Mouse (Mus musculus) G1E (cell line): ENCODE results near the gene Decr2. TPM values are rescaled to one million over a fixed set of nuclear protein-coding genes. Genes with fewer than 3 reads are reported as not detected.

ENCODE experiments used
- ATAC-seq: 2 replicates; pipeline ENCODE4 v1.8.0; 2016; ENCODE audit warnings: mild to moderate bottlenecking; ENCODE audit not compliant: insufficient number of reproducible peaks, poor library complexity, low FRiP score, severe bottlenecking; ENCODE audit errors: extremely low read depth
- DNase-seq: peaks from one replicate; pipeline ENCODE4 v3.0.0; 2012; ENCODE audit warnings: low spot score
- H3K27me3 ChIP-seq: 2 replicates; pipeline ENCODE4 v1.6.1; 2012; ENCODE audit warnings: mild to moderate bottlenecking, low read length, inconsistent platforms; ENCODE audit not compliant: insufficient read depth
- H3K36me3 ChIP-seq: replicated peaks from 2 replicates; pipeline ENCODE3; 2012; ENCODE audit warnings: mild to moderate bottlenecking, inconsistent platforms
- H3K4me1 ChIP-seq: 2 replicates; pipeline ENCODE4 v1.6.1; 2012; ENCODE audit warnings: low read depth, low read length, inconsistent platforms, mixed read lengths; ENCODE audit not compliant: insufficient read depth
- H3K4me3 ChIP-seq: 2 replicates; pipeline ENCODE4 v1.5.1; 2012; ENCODE audit warnings: low read depth, mild to moderate bottlenecking, inconsistent platforms, low read length, moderate library complexity, mixed read lengths
- H3K9me3 ChIP-seq: replicated peaks from 2 replicates; pipeline ENCODE4 v1.6.1; 2012; ENCODE audit warnings: inconsistent platforms
- CTCF ChIP-seq: IDR thresholded peaks from 2 replicates; pipeline ENCODE4 v1.5.1; 2012; ENCODE audit warnings: low read depth, low read length, inconsistent platforms, mixed read lengths
- GATA1 ChIP-seq: IDR thresholded peaks from 2 replicates; pipeline ENCODE4 v1.6.1; 2012; ENCODE audit warnings: borderline replicate concordance, low read length, inconsistent platforms, mixed read lengths
- GATA2 ChIP-seq: IDR thresholded peaks from 2 replicates; pipeline ENCODE4 v1.6.1; 2012; ENCODE audit warnings: low read depth, low read length, inconsistent platforms, borderline replicate concordance
- POLR2AphosphoS5 ChIP-seq: IDR thresholded peaks from 2 replicates; pipeline ENCODE4 v1.6.1; 2012; ENCODE audit warnings: low read depth, low read length, inconsistent platforms; ENCODE audit not compliant: insufficient replicate concordance
- TAL1 ChIP-seq: conservative IDR thresholded peaks from 2 replicates; pipeline ENCODE4 v1.6.1; 2012; ENCODE audit warnings: low read depth, low read length, inconsistent platforms, mixed read lengths
- polyA plus RNA-seq: library from polyadenylated mRNA; stranded (reverse); fragments of >175 nt; gene quantifications from 2 replicates; pipeline ENCODE4 v1.2.3, GENCODE M21; 2012
- total RNA-seq, 2 experiments: library from RNA; stranded (forward) in 1 of 2; stranded (reverse) in 1 of 2; fragments of 200-1000 nt in 1 of 2; fragments of >200 nt in 1 of 2; fragmentation: Nextera tagmentation in 1 of 2; gene quantifications; 2 replicates each; pipeline ENCODE4 v1.2.3; 2014 to 2017

Gene Decr2
- total and polyA plus RNA-seq, 3 experiments, result 0.34 to 7.6 (median 6.4) TPM

DNA sequence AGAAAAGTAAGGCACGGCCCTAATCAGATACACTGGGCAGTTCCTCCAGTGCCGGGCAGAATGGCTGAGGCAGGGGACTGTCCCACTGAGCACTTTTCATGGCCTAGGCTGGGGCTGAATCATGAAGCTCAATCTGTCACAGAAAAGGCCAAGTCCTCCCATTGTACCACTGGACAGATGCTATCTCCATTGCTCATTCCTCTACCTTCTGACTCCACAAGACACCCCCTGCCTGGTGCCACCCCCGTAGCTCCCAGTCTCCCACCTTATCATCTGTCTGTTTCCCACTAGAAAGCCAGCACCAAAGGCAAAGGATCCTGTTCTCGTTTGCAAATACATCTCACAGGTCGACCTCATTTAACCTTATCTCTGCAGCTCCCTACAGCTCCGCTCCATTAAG, 58.1 kb downstream of the Decr2 start:
- Histone ChIP-seq H3K4me3 (no peak overlapping the region), H3K4me1 (no peaks in the 10 kb centered on the region), H3K9me3 (no peaks in the 10 kb centered on the region), H3K27me3 (no peaks in the 10 kb centered on the region), H3K36me3 (peaks cover 32% of the 10 kb centered on the region)
- ATAC-seq (no peak), DNase-seq (no peak)
- TF ChIP-seq GATA2, result no peak
- no peak for TF ChIP-seq GATA1

DNA sequence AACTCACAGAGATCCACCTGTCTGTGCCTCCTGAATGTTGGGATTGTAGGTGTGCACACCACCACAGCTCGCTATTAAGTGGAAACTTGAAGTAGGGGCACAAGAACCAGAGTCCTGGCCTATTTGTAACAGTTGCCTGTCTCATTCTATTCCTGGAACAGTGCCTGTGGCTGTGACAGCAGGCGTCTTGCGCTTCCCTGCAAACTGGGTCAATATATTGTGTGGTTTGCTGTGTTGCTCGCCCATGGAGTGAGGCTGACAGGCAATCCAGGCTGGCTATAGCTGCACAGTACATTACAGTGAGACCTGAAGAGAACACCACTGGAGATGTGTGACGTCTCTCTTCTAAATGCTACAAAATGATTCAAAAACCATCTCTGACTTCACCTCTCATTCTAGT, 58.6 kb downstream of the Decr2 start:
- ATAC-seq (no peak), DNase-seq (no peak)
- Histone ChIP-seq H3K4me1 (no peaks in the 10 kb centered on the region), H3K36me3 (peaks cover 31% of the 10 kb centered on the region), H3K9me3 (no peaks in the 10 kb centered on the region), H3K27me3 (no peaks in the 10 kb centered on the region), H3K4me3 (no peak overlapping the region)
- TF ChIP-seq POLR2AphosphoS5 (no peak), CTCF (no peak), GATA2 (no peak), GATA1 (no peak), TAL1 (no peak)

Other genes with a start within 250 kb of the Decr2 start
Only the 20 nearest of the 21 such genes appear.
- 31.2 and 41.2 TPM in 2 replicates for gene Rhot2, start 245.5 kb downstream of the Decr2 start, total RNA-seq (2014; fragmentation: Nextera tagmentation)
- gene Rhot2, start 245.5 kb downstream of the Decr2 start, total RNA-seq (2017), result 17.7 and 20.0 TPM in 2 replicates
- 142 and 151 TPM in 2 replicates for gene Rhot2, start 245.5 kb downstream of the Decr2 start, polyA plus RNA-seq
- 14.6 and 42.2 TPM in 2 replicates for gene Wdr90, start 228.8 kb downstream of the Decr2 start, total RNA-seq (2014; fragmentation: Nextera tagmentation)
- 11.8 and 14.2 TPM in 2 replicates for gene Wdr90, start 228.8 kb downstream of the Decr2 start, total RNA-seq (2017)
- 9.0 and 17.0 TPM in 2 replicates for gene Wdr90, start 228.8 kb downstream of the Decr2 start, polyA plus RNA-seq
- gene Mcrip2, start 221.6 kb downstream of the Decr2 start, total RNA-seq (2014; fragmentation: Nextera tagmentation), result 8.2 and 8.7 TPM in 2 replicates
- 4.4 and 9.4 TPM in 2 replicates for gene Mcrip2, start 221.6 kb downstream of the Decr2 start, total RNA-seq (2017)
- 77.6 and 103 TPM in 2 replicates for gene Mcrip2, start 221.6 kb downstream of the Decr2 start, polyA plus RNA-seq
- 13.9 and 19.0 TPM in 2 replicates for gene Mettl26, start 215.3 kb downstream of the Decr2 start, total RNA-seq (2014; fragmentation: Nextera tagmentation)
- 12.4 and 16.7 TPM in 2 replicates for gene Mettl26, start 215.3 kb downstream of the Decr2 start, total RNA-seq (2017)
- 30.2 and 34.4 TPM in 2 replicates for gene Mettl26, start 215.3 kb downstream of the Decr2 start, polyA plus RNA-seq
- gene Wfikkn1, start 209.5 kb downstream of the Decr2 start, total RNA-seq (2014; fragmentation: Nextera tagmentation), result 1.1 and 1.4 TPM in 2 replicates
- 0.55 and 0.58 TPM in 2 replicates for gene Wfikkn1, start 209.5 kb downstream of the Decr2 start, total RNA-seq (2017)
- gene Wfikkn1, start 209.5 kb downstream of the Decr2 start, polyA plus RNA-seq, result 0.51 and 0.57 TPM in 2 replicates
- 9.1 and 10.8 TPM in 2 replicates for gene Rab40c, start 170.6 kb downstream of the Decr2 start, total RNA-seq (2014; fragmentation: Nextera tagmentation)
- 4.2 and 9.3 TPM in 2 replicates for gene Rab40c, start 170.6 kb downstream of the Decr2 start, total RNA-seq (2017)
- gene Rab40c, start 170.6 kb downstream of the Decr2 start, polyA plus RNA-seq, result 12.4 and 13.5 TPM in 2 replicates
- 116 and 431 TPM in 2 replicates for gene Pigq, start 145.4 kb downstream of the Decr2 start, total RNA-seq (2014; fragmentation: Nextera tagmentation)
- 41.4 and 42.1 TPM in 2 replicates for gene Pigq, start 145.4 kb downstream of the Decr2 start, total RNA-seq (2017)
- 81.8 and 136 TPM in 2 replicates for gene Pigq, start 145.4 kb downstream of the Decr2 start, polyA plus RNA-seq
- 0.38 and 1.7 TPM in 2 replicates for gene Nhlrc4, start 145.4 kb downstream of the Decr2 start, total RNA-seq (2014; fragmentation: Nextera tagmentation)
- gene Nhlrc4, start 145.4 kb downstream of the Decr2 start, total RNA-seq (2017), result 0.33 TPM in 1 of 2 replicates, not detected in the other
- 1.1 and 2.7 TPM in 2 replicates for gene Nhlrc4, start 145.4 kb downstream of the Decr2 start, polyA plus RNA-seq
- not detected in 2 replicates for gene A930017K11Rik, start 137.8 kb downstream of the Decr2 start, total RNA-seq (2014; fragmentation: Nextera tagmentation)
- 0.06 TPM in 1 of 2 replicates, not detected in the other for gene A930017K11Rik, start 137.8 kb downstream of the Decr2 start, total RNA-seq (2017)
- 0.03 and 0.07 TPM in 2 replicates for gene A930017K11Rik, start 137.8 kb downstream of the Decr2 start, polyA plus RNA-seq
- 14.6 and 17.3 TPM in 2 replicates for gene Capn15, start 104.5 kb downstream of the Decr2 start, total RNA-seq (2014; fragmentation: Nextera tagmentation)
- 2.8 and 3.2 TPM in 2 replicates for gene Capn15, start 104.5 kb downstream of the Decr2 start, total RNA-seq (2017)
- 41.6 and 47.8 TPM in 2 replicates for gene Capn15, start 104.5 kb downstream of the Decr2 start, polyA plus RNA-seq
- gene Rab11fip3, start 20.8 kb downstream of the Decr2 start, total RNA-seq (2014; fragmentation: Nextera tagmentation), result 9.9 and 13.9 TPM in 2 replicates
- gene Rab11fip3, start 20.8 kb downstream of the Decr2 start, total RNA-seq (2017), result 2.8 and 3.0 TPM in 2 replicates
- 9.3 and 11.2 TPM in 2 replicates for gene Rab11fip3, start 20.8 kb downstream of the Decr2 start, polyA plus RNA-seq
- 23.3 and 25.2 TPM in 2 replicates for gene Nme4, start 5.3 kb upstream of the Decr2 start, total RNA-seq (2014; fragmentation: Nextera tagmentation)
- gene Nme4, start 5.3 kb upstream of the Decr2 start, total RNA-seq (2017), result 48.5 and 68.1 TPM in 2 replicates
- gene Nme4, start 5.3 kb upstream of the Decr2 start, polyA plus RNA-seq, result 118 and 139 TPM in 2 replicates
- gene Tmem8, start 23.0 kb upstream of the Decr2 start, total RNA-seq (2014; fragmentation: Nextera tagmentation), result 2.3 and 3.0 TPM in 2 replicates
- gene Tmem8, start 23.0 kb upstream of the Decr2 start, total RNA-seq (2017), result 6.4 and 7.8 TPM in 2 replicates
- gene Tmem8, start 23.0 kb upstream of the Decr2 start, polyA plus RNA-seq, result 3.4 and 3.5 TPM in 2 replicates
- 25.6 and 40.2 TPM in 2 replicates for gene Mrpl28, start 33.2 kb upstream of the Decr2 start, total RNA-seq (2014; fragmentation: Nextera tagmentation)
- 55.7 and 77.6 TPM in 2 replicates for gene Mrpl28, start 33.2 kb upstream of the Decr2 start, total RNA-seq (2017)
- 326 and 332 TPM in 2 replicates for gene Mrpl28, start 33.2 kb upstream of the Decr2 start, polyA plus RNA-seq
- gene Axin1, start 48.4 kb upstream of the Decr2 start, total RNA-seq (2014; fragmentation: Nextera tagmentation), result 60.4 and 87.3 TPM in 2 replicates
- gene Axin1, start 48.4 kb upstream of the Decr2 start, total RNA-seq (2017), result 84.9 and 96.7 TPM in 2 replicates
- gene Axin1, start 48.4 kb upstream of the Decr2 start, polyA plus RNA-seq, result 43.4 and 45.5 TPM in 2 replicates
- 1.6 and 2.0 TPM in 2 replicates for gene Pdia2, start 108.8 kb upstream of the Decr2 start, total RNA-seq (2014; fragmentation: Nextera tagmentation)
- gene Pdia2, start 108.8 kb upstream of the Decr2 start, total RNA-seq (2017), result 0.11 and 1.0 TPM in 2 replicates
- gene Pdia2, start 108.8 kb upstream of the Decr2 start, polyA plus RNA-seq, result 0.65 and 0.74 TPM in 2 replicates
- 21.2 and 37.9 TPM in 2 replicates for gene Rgs11, start 112.6 kb upstream of the Decr2 start, total RNA-seq (2014; fragmentation: Nextera tagmentation)
- 14.7 and 18.4 TPM in 2 replicates for gene Rgs11, start 112.6 kb upstream of the Decr2 start, total RNA-seq (2017)
- gene Rgs11, start 112.6 kb upstream of the Decr2 start, polyA plus RNA-seq, result 29.5 and 34.9 TPM in 2 replicates
- gene Arhgdig, start 117.4 kb upstream of the Decr2 start, total RNA-seq (2014; fragmentation: Nextera tagmentation), result 4.4 and 6.2 TPM in 2 replicates
- gene Arhgdig, start 117.4 kb upstream of the Decr2 start, total RNA-seq (2017), result 5.2 and 5.7 TPM in 2 replicates
- gene Arhgdig, start 117.4 kb upstream of the Decr2 start, polyA plus RNA-seq, result 17.6 and 21.5 TPM in 2 replicates
- 5.5 and 7.0 TPM in 2 replicates for gene Fam234a, start 153.9 kb upstream of the Decr2 start, total RNA-seq (2014; fragmentation: Nextera tagmentation)
- 3.0 and 3.2 TPM in 2 replicates for gene Fam234a, start 153.9 kb upstream of the Decr2 start, total RNA-seq (2017)
- gene Fam234a, start 153.9 kb upstream of the Decr2 start, polyA plus RNA-seq, result 2.9 and 4.2 TPM in 2 replicates
- gene Luc7l, start 162.6 kb upstream of the Decr2 start, total RNA-seq (2014; fragmentation: Nextera tagmentation), result 85.2 and 96.8 TPM in 2 replicates
- 85.3 and 85.9 TPM in 2 replicates for gene Luc7l, start 162.6 kb upstream of the Decr2 start, total RNA-seq (2017)
- 40.9 and 45.0 TPM in 2 replicates for gene Luc7l, start 162.6 kb upstream of the Decr2 start, polyA plus RNA-seq